Mouse (Mus musculus): ENCODE measurements at regions not wholly inside any gene's neighbourhood (a gene's known extent, or its start where the extent isn't known, plus 50 kb on each side); places are given as distances from the start of the nearest gene placed in this dataset. TPM values are rescaled to one million over a fixed set of nuclear protein-coding genes. Genes with fewer than 3 reads are reported as not detected.

- WGBS, result 64% methylated on average over 13 of the region's 13 CpGs
- Histone ChIP-seq H3K9me3 (ENCODE audit: control insufficient read depth, low read length) (peaks cover 22% of the 10 kb centered on the region), H3K27me3 (ENCODE audit: control insufficient read depth, insufficient read depth, low read length) (no peaks in the 10 kb centered on the region), H3K9ac (ENCODE audit: low read length) (no peak overlapping the region), H3K4me3 (ENCODE audit: low read depth, low read length) (no peak overlapping the region), H3K36me3 (ENCODE audit: control insufficient read depth, insufficient read depth, low read length) (no peaks in the 10 kb centered on the region), H3K27ac (replicated peaks) (no peak overlapping the region), H3K4me2 (replicated peaks; ENCODE audit: low read depth) (no peak overlapping the region), H3K4me1 (replicated peaks; ENCODE audit: control insufficient read depth, insufficient read depth) (no peaks in the 10 kb centered on the region)
- TF ChIP-seq CTCF (IDR thresholded peaks at IDR 0.05; ENCODE audit: low read depth) (no peak), EP300 (optimal IDR thresholded peaks at IDR 0.05) (no peak)
- peak; percentile 57; the same call in 1 of the 2 replicates for ATAC-seq (ENCODE audit: low FRiP score, low TSS enrichment)
- no peak for DNase-seq (ENCODE audit: low spot score)
Observed at GRCm38 (mm10) chr4:3089567-3090377, 77.3 kb upstream of the Vmn1r2 start.

- H3K4me2 ChIP-seq (replicated peaks; ENCODE audit: low read depth), result no peak overlapping the region
- DNase-seq (ENCODE audit: low spot score) (no peak), ATAC-seq (ENCODE audit: low FRiP score, low TSS enrichment) (peak; percentile 41; the same call in 1 of the 2 replicates)
- no peak overlapping the region for H3K9ac ChIP-seq (ENCODE audit: low read length)
- no peak for TF ChIP-seq CTCF (IDR thresholded peaks at IDR 0.05; ENCODE audit: low read depth)
- TF ChIP-seq EP300 (optimal IDR thresholded peaks at IDR 0.05), result no peak
- 86% methylated on average over 11 of the region's 11 CpGs for WGBS
- H3K27me3 ChIP-seq (ENCODE audit: control insufficient read depth, insufficient read depth, low read length), result no peaks in the 10 kb centered on the region
- H3K9me3 ChIP-seq (ENCODE audit: control insufficient read depth, low read length), result peaks cover 20% of the 10 kb centered on the region
- H3K4me1 ChIP-seq (replicated peaks; ENCODE audit: control insufficient read depth, insufficient read depth), result no peaks in the 10 kb centered on the region
- H3K27ac ChIP-seq (replicated peaks), result no peak overlapping the region
- no peaks in the 10 kb centered on the region for H3K36me3 ChIP-seq (ENCODE audit: control insufficient read depth, insufficient read depth, low read length)
- no peak overlapping the region for H3K4me3 ChIP-seq (ENCODE audit: low read depth, low read length)
Observed at GRCm38 (mm10) chr4:3090378-3090735, 76.8 kb upstream of the Vmn1r2 start.

GRCm38 (mm10) chr4:3090742-3091141, 76.4 kb upstream of the Vmn1r2 start:
- Histone ChIP-seq H3K4me2 (replicated peaks; ENCODE audit: low read depth) (no peak overlapping the region), H3K27me3 (ENCODE audit: control insufficient read depth, insufficient read depth, low read length) (no peaks in the 10 kb centered on the region), H3K4me1 (replicated peaks; ENCODE audit: control insufficient read depth, insufficient read depth) (no peaks in the 10 kb centered on the region), H3K9ac (ENCODE audit: low read length) (no peak overlapping the region), H3K4me3 (ENCODE audit: low read depth, low read length) (no peak overlapping the region), H3K9me3 (ENCODE audit: control insufficient read depth, low read length) (peaks cover 16% of the 10 kb centered on the region), H3K36me3 (ENCODE audit: control insufficient read depth, insufficient read depth, low read length) (no peaks in the 10 kb centered on the region), H3K27ac (replicated peaks) (no peak overlapping the region)
- WGBS, result 77% methylated on average over 9 of the region's 9 CpGs
- TF ChIP-seq CTCF (IDR thresholded peaks at IDR 0.05; ENCODE audit: low read depth), result no peak
- TF ChIP-seq EP300 (optimal IDR thresholded peaks at IDR 0.05), result no peak
- peak; percentile 61; the same call in 1 of the 2 replicates for ATAC-seq (ENCODE audit: low FRiP score, low TSS enrichment)
- DNase-seq (ENCODE audit: low spot score), result no peak

Small RNA genes lying in the stretch of these regions (microRNA-seq; reads per million reads assigned to microRNA genes)
- gene Gm27878, result not detected

Data from stomach, postnatal 0 days (tissue).